Mouse (Mus musculus) embryonic facial prominence, embryonic 11.5 days (tissue): ENCODE measurements around the gene Grb7. TPM values are rescaled to one million over a fixed set of nuclear protein-coding genes. Genes with fewer than 3 reads are reported as not detected.

Experiments
- ATAC-seq: fragments of 200-750 bp; cut with Nextera tagmentation; replicated peaks from 2 replicates; pipeline ENCODE4 v1.8.0; 2017; ENCODE audit warnings: low read depth; ENCODE audit not compliant: insufficient number of reproducible peaks, low FRiP score, low TSS enrichment
- DNase-seq: peaks from one replicate; pipeline ENCODE4 v3.0.0-alpha.2; 2015; ENCODE audit warnings: low spot score
- H3K27ac ChIP-seq: fragments of 300-500 bp; sonication (generic); replicated peaks from 2 replicates; pipeline ENCODE4 v1.5.1; 2014; ENCODE audit warnings: mild to moderate bottlenecking, low read depth, low read length, control low read depth
- H3K27me3 ChIP-seq: fragments of 300-500 bp; sonication (generic); 2 replicates; pipeline ENCODE4 v1.6.1; 2014; ENCODE audit warnings: mild to moderate bottlenecking, low read length, moderate library complexity, mixed read lengths; ENCODE audit not compliant: control insufficient read depth, insufficient read depth
- H3K36me3 ChIP-seq: fragments of 300-500 bp; sonication (generic); replicated peaks from 2 replicates; pipeline ENCODE4 v1.6.1; 2014; ENCODE audit warnings: low read depth, mild to moderate bottlenecking, low read length, moderate library complexity, mixed read lengths; ENCODE audit not compliant: control insufficient read depth, insufficient read depth
- H3K4me1 ChIP-seq: fragments of 300-500 bp; sonication (generic); 2 replicates; pipeline ENCODE4 v1.6.1; 2014; ENCODE audit warnings: low read length, mixed read lengths; ENCODE audit not compliant: control insufficient read depth, insufficient read depth
- H3K4me2 ChIP-seq: fragments of 300-500 bp; sonication (generic); 2 replicates; pipeline ENCODE4 v1.6.1; 2014; ENCODE audit warnings: low read depth, mild to moderate bottlenecking, control low read depth, low read length, moderate library complexity
- H3K4me3 ChIP-seq: fragments of 300-500 bp; sonication (generic); 2 replicates; pipeline ENCODE4 v1.5.1; 2014; ENCODE audit warnings: low read depth, low read length, control low read depth
- H3K9ac ChIP-seq: fragments of 300-500 bp; sonication (generic); replicated peaks from 2 replicates; pipeline ENCODE4 v1.6.1; 2014; ENCODE audit warnings: mild to moderate bottlenecking, control low read depth, low read length
- H3K9me3 ChIP-seq: fragments of 300-500 bp; sonication (generic); replicated peaks from 2 replicates; pipeline ENCODE4 v1.6.1; 2016; ENCODE audit warnings: mild to moderate bottlenecking, low read length, inconsistent platforms, mixed read lengths; ENCODE audit not compliant: control insufficient read depth
- WGBS: fragments of 180-500 bp; shearing (Covaris S2); extraction: QIAGEN DNeasy Blood & Tissue Kit; methylation state at CpG from one replicate; pipeline ENCODE4 v1.1.7; 2014; 5-methylcytosine and 5-hydroxymethylcytosine counted together
- polyA plus RNA-seq: library from polyadenylated mRNA; unstranded; fragments of >200 nt; fragmentation: Nextera tagmentation; extraction: Ambion mirVana; gene quantifications from 2 replicates; pipeline ENCODE4 v1.2.1, GENCODE M21; 2014

Grb7 gene
- polyA plus RNA-seq, 1 experiment from 2014 or later, result 8.5 TPM

GRCm38 (mm10) chr11:98463911-98464310 lies 17.7 kb downstream of the Grb7 start:
- Histone ChIP-seq H3K4me1 (no peaks in the 10 kb centered on the region), H3K9me3 (no peaks in the 10 kb centered on the region), H3K4me2 (no peak overlapping the region), H3K27ac (no peak overlapping the region), H3K4me3 (no peak overlapping the region), H3K9ac (no peak overlapping the region), H3K36me3 (no peaks in the 10 kb centered on the region), H3K27me3 (peaks cover 14% of the 10 kb centered on the region)
- DNase-seq (no peak), ATAC-seq (no peak)
- 88% methylated on average over 9 of the region's 9 CpGs for WGBS

- H3K27ac ChIP-seq, result no peak overlapping the region
- no peak overlapping the region for H3K9ac ChIP-seq
- H3K4me1 ChIP-seq, result no peaks in the 10 kb centered on the region
- H3K9me3 ChIP-seq, result no peaks in the 10 kb centered on the region
- DNase-seq (no peak), ATAC-seq (no peak)
- no peak overlapping the region for H3K4me3 ChIP-seq
- peaks cover 8% of the 10 kb centered on the region for H3K27me3 ChIP-seq
- H3K36me3 ChIP-seq, result no peaks in the 10 kb centered on the region
- no peak overlapping the region for H3K4me2 ChIP-seq
- WGBS, result 91% methylated on average over 6 of the region's 6 CpGs
These were observed 18.3 kb downstream of the Grb7 start for GRCm38 (mm10) chr11:98464516-98464915.

GRCm38 (mm10) chr11:98469761-98470714 lies 23.8 kb downstream of the Grb7 start:
- peak; percentile 54 for DNase-seq
- no peaks in the 10 kb centered on the region for H3K36me3 ChIP-seq
- H3K9ac ChIP-seq, result no peak overlapping the region
- H3K4me3 ChIP-seq, result no peak overlapping the region
- no peaks in the 10 kb centered on the region for H3K4me1 ChIP-seq
- H3K27me3 ChIP-seq, result no peaks in the 10 kb centered on the region
- 0 out of 2 replicates have a peak overlapping the region, but pooled peaks have one; percentile 2 for H3K27ac ChIP-seq
- 68% methylated on average over 22 of the region's 22 CpGs for WGBS
- H3K4me2 ChIP-seq, result no peak overlapping the region
- no peaks in the 10 kb centered on the region for H3K9me3 ChIP-seq
- ATAC-seq, result peak; percentile 37; the same call in 1 of the 2 replicates

GRCm38 (mm10) chr11:98470795-98471194 lies 24.6 kb downstream of the Grb7 start:
- no peak overlapping the region for H3K27ac ChIP-seq
- ATAC-seq (no peak), DNase-seq (no peak)
- H3K27me3 ChIP-seq, result no peaks in the 10 kb centered on the region
- H3K4me2 ChIP-seq, result no peak overlapping the region
- H3K36me3 ChIP-seq, result no peaks in the 10 kb centered on the region
- no peaks in the 10 kb centered on the region for H3K9me3 ChIP-seq
- WGBS, result 75% methylated on average over 6 of the region's 6 CpGs
- no peak overlapping the region for H3K4me3 ChIP-seq
- H3K9ac ChIP-seq, result no peak overlapping the region
- no peaks in the 10 kb centered on the region for H3K4me1 ChIP-seq

- Histone ChIP-seq H3K9ac (no peak overlapping the region), H3K4me1 (no peaks in the 10 kb centered on the region), H3K4me3 (no peak overlapping the region), H3K9me3 (no peaks in the 10 kb centered on the region), H3K36me3 (no peaks in the 10 kb centered on the region), H3K27ac (no peak overlapping the region), H3K27me3 (no peaks in the 10 kb centered on the region), H3K4me2 (no peak overlapping the region)
- ATAC-seq (no peak), DNase-seq (no peak)
- WGBS, result 57% methylated on average over 4 of the region's 4 CpGs
These were observed 26.5 kb downstream of the Grb7 start for GRCm38 (mm10) chr11:98472696-98473095.

- no peaks in the 10 kb centered on the region for H3K4me1 ChIP-seq
- DNase-seq (no peak), ATAC-seq (no peak)
- no peaks in the 10 kb centered on the region for H3K27me3 ChIP-seq
- H3K27ac ChIP-seq, result no peak overlapping the region
- H3K36me3 ChIP-seq, result no peaks in the 10 kb centered on the region
- H3K9ac ChIP-seq, result no peak overlapping the region
- no peak overlapping the region for H3K4me3 ChIP-seq
- H3K4me2 ChIP-seq, result no peak overlapping the region
- 53% methylated on average over 8 of the region's 8 CpGs for WGBS
- no peaks in the 10 kb centered on the region for H3K9me3 ChIP-seq
These were observed 27.8 kb downstream of the Grb7 start for GRCm38 (mm10) chr11:98473916-98474479.

GRCm38 (mm10) chr11:98474967-98475366 lies 28.8 kb downstream of the Grb7 start:
- Histone ChIP-seq H3K4me2 (no peak overlapping the region), H3K36me3 (no peaks in the 10 kb centered on the region), H3K4me3 (no peak overlapping the region), H3K9ac (no peak overlapping the region), H3K9me3 (no peaks in the 10 kb centered on the region), H3K4me1 (no peaks in the 10 kb centered on the region), H3K27ac (no peak overlapping the region), H3K27me3 (no peaks in the 10 kb centered on the region)
- ATAC-seq (no peak), DNase-seq (no peak)
- WGBS, result 85% methylated on average over 11 of the region's 11 CpGs
